Mouse (Mus musculus): ENCODE measurements around the gene Tmem121b. TPM values are rescaled to one million over a fixed set of nuclear protein-coding genes. Genes with fewer than 3 reads are reported as not detected.
A peak's percentile ranks its signal among the peaks of the same experiment; 100 is the strongest.

The Tmem121b gene
- total and polyA plus RNA-seq, 3 experiments, result 0.05 TPM; not detected in 2

- Histone ChIP-seq H3K9me3 (replicated peaks) (no peaks in the 10 kb centered on the region), H3K36me3 (replicated peaks) (peaks cover 86% of the 10 kb centered on the region), H3K27me3 (ENCODE audit: insufficient read depth, low read length) (no peaks in the 10 kb centered on the region), H3K4me3 (ENCODE audit: low read depth, low read length) (no peak overlapping the region), H3K4me1 (ENCODE audit: insufficient read depth, low read depth, low read length) (peaks cover 9% of the 10 kb centered on the region)
- ATAC-seq (ENCODE audit: extremely low read depth, insufficient number of reproducible peaks, low FRiP score, poor library complexity, severe bottlenecking), result no peak
- no peak for TF ChIP-seq GATA1 (IDR thresholded peaks at IDR 0.05; ENCODE audit: borderline replicate concordance, low read length)
- TF ChIP-seq CTCF (IDR thresholded peaks at IDR 0.05; ENCODE audit: low read depth, low read length), result no peak
- no peak for TF ChIP-seq POLR2AphosphoS5 (IDR thresholded peaks at IDR 0.05; ENCODE audit: insufficient replicate concordance, low read depth, low read length)
- TF ChIP-seq TAL1 (conservative IDR thresholded peaks at IDR 0.05; ENCODE audit: low read depth, low read length), result no peak
- DNase-seq (ENCODE audit: low spot score), result no peak
Measured at GRCm38 (mm10) chr6:120516879-120517278, 23.3 kb upstream of the Tmem121b start.

DNA sequence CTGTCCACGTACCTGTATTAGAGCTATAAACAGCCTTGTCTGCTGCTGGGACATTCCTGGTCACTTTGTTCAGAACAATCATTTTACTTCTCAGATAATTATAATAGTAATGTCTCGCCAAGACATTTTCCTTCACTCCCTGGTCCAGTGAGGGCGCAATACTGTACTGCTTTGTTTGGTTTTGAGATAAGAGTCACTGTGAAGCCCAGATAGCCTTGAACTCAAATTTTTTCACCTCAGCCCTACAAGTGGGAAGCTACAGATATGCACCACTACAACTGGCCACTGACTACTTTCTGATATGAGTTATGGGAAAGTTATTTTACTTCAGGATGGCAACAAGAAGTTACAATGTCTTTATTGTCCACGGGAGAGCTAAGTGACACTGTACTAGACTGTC lies 22.8 kb upstream of the Tmem121b start:
- TF ChIP-seq POLR2AphosphoS5 (IDR thresholded peaks at IDR 0.05; ENCODE audit: insufficient replicate concordance, low read depth, low read length), result no peak
- no peak for TF ChIP-seq TAL1 (conservative IDR thresholded peaks at IDR 0.05; ENCODE audit: low read depth, low read length)
- TF ChIP-seq GATA2 (IDR thresholded peaks at IDR 0.05; ENCODE audit: borderline replicate concordance, low read depth, low read length), result no peak
- TF ChIP-seq GATA1 (IDR thresholded peaks at IDR 0.05; ENCODE audit: borderline replicate concordance, low read length), result no peak
- no peak for TF ChIP-seq CTCF (IDR thresholded peaks at IDR 0.05; ENCODE audit: low read depth, low read length)
- Histone ChIP-seq H3K9me3 (replicated peaks) (no peaks in the 10 kb centered on the region), H3K4me3 (ENCODE audit: low read depth, low read length) (no peak overlapping the region), H3K27me3 (ENCODE audit: insufficient read depth, low read length) (no peaks in the 10 kb centered on the region), H3K4me1 (ENCODE audit: insufficient read depth, low read depth, low read length) (peaks cover 9% of the 10 kb centered on the region), H3K36me3 (replicated peaks) (peaks cover 86% of the 10 kb centered on the region)
- peak; percentile 45; the same call in 1 of the 2 replicates for ATAC-seq (ENCODE audit: extremely low read depth, insufficient number of reproducible peaks, low FRiP score, poor library complexity, severe bottlenecking)
- DNase-seq (ENCODE audit: low spot score), result no peak

GRCm38 (mm10) chr6:120511212-120511611 lies 17.6 kb upstream of the Tmem121b start:
- DNase-seq (ENCODE audit: low spot score) (no peak), ATAC-seq (ENCODE audit: extremely low read depth, insufficient number of reproducible peaks, low FRiP score, poor library complexity, severe bottlenecking) (no peak)
- no peak for TF ChIP-seq GATA1 (IDR thresholded peaks at IDR 0.05; ENCODE audit: borderline replicate concordance, low read length)
- TF ChIP-seq TAL1 (conservative IDR thresholded peaks at IDR 0.05; ENCODE audit: low read depth, low read length), result no peak
- no peak for TF ChIP-seq CTCF (IDR thresholded peaks at IDR 0.05; ENCODE audit: low read depth, low read length)
- TF ChIP-seq GATA2 (IDR thresholded peaks at IDR 0.05; ENCODE audit: borderline replicate concordance, low read depth, low read length), result no peak
- TF ChIP-seq POLR2AphosphoS5 (IDR thresholded peaks at IDR 0.05; ENCODE audit: insufficient replicate concordance, low read depth, low read length), result no peak
- Histone ChIP-seq H3K36me3 (replicated peaks) (peaks cover 81% of the 10 kb centered on the region), H3K9me3 (replicated peaks) (no peaks in the 10 kb centered on the region), H3K27me3 (ENCODE audit: insufficient read depth, low read length) (no peaks in the 10 kb centered on the region), H3K4me3 (ENCODE audit: low read depth, low read length) (no peak overlapping the region), H3K4me1 (ENCODE audit: insufficient read depth, low read depth, low read length) (no peaks in the 10 kb centered on the region; the same call in 1 of the 2 replicates)

- ATAC-seq (ENCODE audit: extremely low read depth, insufficient number of reproducible peaks, low FRiP score, poor library complexity, severe bottlenecking) (no peak), DNase-seq (ENCODE audit: low spot score) (no peak)
- Histone ChIP-seq H3K4me1 (ENCODE audit: insufficient read depth, low read depth, low read length) (no peaks in the 10 kb centered on the region; the same call in 1 of the 2 replicates), H3K36me3 (replicated peaks) (peaks cover 80% of the 10 kb centered on the region), H3K9me3 (replicated peaks) (no peaks in the 10 kb centered on the region), H3K27me3 (ENCODE audit: insufficient read depth, low read length) (no peaks in the 10 kb centered on the region), H3K4me3 (ENCODE audit: low read depth, low read length) (no peak overlapping the region)
- TF ChIP-seq GATA1 (IDR thresholded peaks at IDR 0.05; ENCODE audit: borderline replicate concordance, low read length) (no peak), CTCF (IDR thresholded peaks at IDR 0.05; ENCODE audit: low read depth, low read length) (no peak), TAL1 (conservative IDR thresholded peaks at IDR 0.05; ENCODE audit: low read depth, low read length) (no peak), GATA2 (IDR thresholded peaks at IDR 0.05; ENCODE audit: borderline replicate concordance, low read depth, low read length) (no peak), POLR2AphosphoS5 (IDR thresholded peaks at IDR 0.05; ENCODE audit: insufficient replicate concordance, low read depth, low read length) (no peak)
Measured at GRCm38 (mm10) chr6:120510425-120510824, 16.8 kb upstream of the Tmem121b start.

- Histone ChIP-seq H3K36me3 (replicated peaks) (peaks cover 76% of the 10 kb centered on the region), H3K9me3 (replicated peaks) (no peaks in the 10 kb centered on the region), H3K4me3 (ENCODE audit: low read depth, low read length) (no peak overlapping the region), H3K4me1 (ENCODE audit: insufficient read depth, low read depth, low read length) (no peaks in the 10 kb centered on the region; the same call in 1 of the 2 replicates), H3K27me3 (ENCODE audit: insufficient read depth, low read length) (no peaks in the 10 kb centered on the region)
- ATAC-seq (ENCODE audit: extremely low read depth, insufficient number of reproducible peaks, low FRiP score, poor library complexity, severe bottlenecking) (no peak), DNase-seq (ENCODE audit: low spot score) (no peak)
- TF ChIP-seq CTCF (IDR thresholded peaks at IDR 0.05; ENCODE audit: low read depth, low read length) (no peak), GATA2 (IDR thresholded peaks at IDR 0.05; ENCODE audit: borderline replicate concordance, low read depth, low read length) (no peak), GATA1 (IDR thresholded peaks at IDR 0.05; ENCODE audit: borderline replicate concordance, low read length) (no peak), TAL1 (conservative IDR thresholded peaks at IDR 0.05; ENCODE audit: low read depth, low read length) (no peak), POLR2AphosphoS5 (IDR thresholded peaks at IDR 0.05; ENCODE audit: insufficient replicate concordance, low read depth, low read length) (no peak)
Measured at GRCm38 (mm10) chr6:120509975-120510374, 16.4 kb upstream of the Tmem121b start.

GRCm38 (mm10) chr6:120508645-120509044 lies 15.0 kb upstream of the Tmem121b start:
- Histone ChIP-seq H3K4me3 (ENCODE audit: low read depth, low read length) (no peak overlapping the region), H3K36me3 (replicated peaks) (peaks cover 63% of the 10 kb centered on the region), H3K27me3 (ENCODE audit: insufficient read depth, low read length) (no peaks in the 10 kb centered on the region), H3K4me1 (ENCODE audit: insufficient read depth, low read depth, low read length) (no peaks in the 10 kb centered on the region; the same call in 1 of the 2 replicates), H3K9me3 (replicated peaks) (no peaks in the 10 kb centered on the region)
- no peak for DNase-seq (ENCODE audit: low spot score)
- TF ChIP-seq CTCF (IDR thresholded peaks at IDR 0.05; ENCODE audit: low read depth, low read length) (no peak), TAL1 (conservative IDR thresholded peaks at IDR 0.05; ENCODE audit: low read depth, low read length) (no peak), GATA2 (IDR thresholded peaks at IDR 0.05; ENCODE audit: borderline replicate concordance, low read depth, low read length) (no peak), GATA1 (IDR thresholded peaks at IDR 0.05; ENCODE audit: borderline replicate concordance, low read length) (no peak), POLR2AphosphoS5 (IDR thresholded peaks at IDR 0.05; ENCODE audit: insufficient replicate concordance, low read depth, low read length) (no peak)
- no peak for ATAC-seq (ENCODE audit: extremely low read depth, insufficient number of reproducible peaks, low FRiP score, poor library complexity, severe bottlenecking)
